Mouse (Mus musculus) forebrain, embryonic 13.5 days (tissue): Measurements from ENCODE around the gene Lime1. TPM values are rescaled to one million over a fixed set of nuclear protein-coding genes. Genes with fewer than 3 reads are reported as not detected.

Experiments
- ATAC-seq: fragments of 200-750 bp; cut with Nextera tagmentation; 2 replicates; pipeline ENCODE4 v1.8.0; 2017
- H3K27ac ChIP-seq: fragments of 300-500 bp; sonication (generic); 2 replicates; pipeline ENCODE4 v1.5.1; 2015; ENCODE audit warnings: inconsistent platforms, mild to moderate bottlenecking, moderate library complexity
- H3K27me3 ChIP-seq: fragments of 300-500 bp; sonication (generic); 2 replicates; pipeline ENCODE4 v1.6.1; 2015; ENCODE audit warnings: mild to moderate bottlenecking, inconsistent platforms
- H3K36me3 ChIP-seq: fragments of 300-500 bp; sonication (generic); 2 replicates; pipeline ENCODE4 v1.6.1; 2015; ENCODE audit warnings: mild to moderate bottlenecking, inconsistent platforms; ENCODE audit not compliant: poor library complexity, severe bottlenecking
- H3K4me1 ChIP-seq: fragments of 300-500 bp; sonication (generic); 2 replicates; pipeline ENCODE4 v1.6.1; 2015; ENCODE audit warnings: inconsistent platforms
- H3K4me2 ChIP-seq: fragments of 300-500 bp; sonication (generic); 2 replicates; pipeline ENCODE4 v1.6.1; 2015; ENCODE audit warnings: inconsistent platforms, mild to moderate bottlenecking, moderate library complexity
- H3K4me3 ChIP-seq: fragments of 300-500 bp; sonication (generic); 2 replicates; pipeline ENCODE4 v1.5.1; 2015; ENCODE audit warnings: mild to moderate bottlenecking, inconsistent platforms
- H3K9ac ChIP-seq: fragments of 300-500 bp; sonication (generic); 2 replicates; pipeline ENCODE4 v1.6.1; 2015; ENCODE audit warnings: mild to moderate bottlenecking, inconsistent platforms
- H3K9me3 ChIP-seq: fragments of 300-500 bp; sonication (generic); replicated peaks from 2 replicates; pipeline ENCODE4 v1.6.1; 2016; ENCODE audit warnings: inconsistent platforms
- WGBS: fragments of 180-500 bp; shearing (Covaris S2); methylation state at CpG from one replicate; pipeline ENCODE4 v1.1.7; 2015; 5-methylcytosine and 5-hydroxymethylcytosine counted together
- polyA plus RNA-seq: library from polyadenylated mRNA; unstranded; fragments of >200 nt; fragmentation: Nextera tagmentation; extraction: Ambion mirVana; gene quantifications from 2 replicates; pipeline ENCODE4 v1.2.1, GENCODE M21; 2015

Lime1 gene
- polyA plus RNA-seq, 1 experiment from 2014 or later: 33.1 TPM

DNA sequence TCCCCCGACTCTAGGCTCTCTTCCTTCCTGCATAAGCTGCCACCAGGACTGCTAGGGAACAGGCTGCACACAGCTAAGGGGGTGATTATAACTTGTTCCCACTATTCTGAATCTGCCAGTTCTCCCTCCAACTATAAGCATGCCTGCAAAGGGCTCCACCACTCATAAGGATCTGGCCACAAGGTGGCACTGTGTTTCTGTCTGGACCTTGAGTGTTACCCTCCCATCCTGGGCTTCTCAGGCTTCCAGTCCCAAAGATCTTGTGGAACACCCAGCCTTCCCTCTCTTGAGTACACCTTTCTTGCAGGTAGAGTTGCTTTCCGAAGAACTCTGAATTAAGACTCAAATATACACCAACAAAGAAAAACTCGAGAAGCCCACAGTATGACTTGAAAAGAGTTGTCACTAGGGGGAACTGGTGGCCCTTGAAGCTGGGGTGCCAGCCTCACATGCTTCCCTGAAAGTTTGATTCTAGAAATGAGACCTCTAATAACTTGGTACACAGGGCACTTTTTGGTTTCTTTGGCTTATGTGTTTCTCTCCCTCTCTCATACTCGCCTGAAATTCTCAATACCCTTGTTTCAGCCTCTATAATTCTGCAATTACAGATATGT lies 12.8 kb downstream of the Lime1 start:
- Histone ChIP-seq H3K9ac (no peak overlapping the region), H3K27me3 (no peaks in the 10 kb centered on the region), H3K27ac (no peak overlapping the region), H3K4me3 (no peak overlapping the region), H3K36me3 (peaks cover 25% of the 10 kb centered on the region), H3K9me3 (no peaks in the 10 kb centered on the region), H3K4me1 (no peaks in the 10 kb centered on the region), H3K4me2 (no peak overlapping the region)
- WGBS: 40% methylated on average over 4 of the region's 4 CpGs
- peak; percentile 77; the same call in 1 of the 2 replicates for ATAC-seq

DNA sequence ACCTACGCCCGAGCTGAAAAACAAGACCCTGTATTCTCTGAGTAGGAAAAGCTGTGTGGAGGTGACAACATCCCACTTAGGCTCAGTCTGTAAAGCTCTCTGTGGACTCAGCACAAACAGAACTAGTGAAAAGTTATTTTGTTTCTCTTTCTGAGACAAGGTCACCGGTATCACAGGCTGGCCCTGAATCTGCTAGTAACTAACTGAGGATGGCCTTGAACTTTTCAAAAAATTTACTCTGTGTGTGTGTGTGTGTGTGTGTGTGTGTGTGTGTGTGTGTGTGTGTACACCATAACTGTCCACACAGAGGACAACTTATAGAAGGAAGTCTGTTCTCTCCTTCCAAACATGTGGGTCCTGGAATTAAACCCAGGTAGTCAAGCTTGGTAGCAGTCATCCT lies 14.2 kb downstream of the Lime1 start:
- Histone ChIP-seq H3K27me3 (no peaks in the 10 kb centered on the region), H3K9ac (no peak overlapping the region), H3K9me3 (no peaks in the 10 kb centered on the region), H3K4me1 (no peaks in the 10 kb centered on the region), H3K4me2 (no peak overlapping the region), H3K36me3 (peaks cover 25% of the 10 kb centered on the region), H3K27ac (no peak overlapping the region), H3K4me3 (no peak overlapping the region)
- WGBS: 90% methylated on average over 3 of the region's 3 CpGs
- no peak for ATAC-seq

DNA sequence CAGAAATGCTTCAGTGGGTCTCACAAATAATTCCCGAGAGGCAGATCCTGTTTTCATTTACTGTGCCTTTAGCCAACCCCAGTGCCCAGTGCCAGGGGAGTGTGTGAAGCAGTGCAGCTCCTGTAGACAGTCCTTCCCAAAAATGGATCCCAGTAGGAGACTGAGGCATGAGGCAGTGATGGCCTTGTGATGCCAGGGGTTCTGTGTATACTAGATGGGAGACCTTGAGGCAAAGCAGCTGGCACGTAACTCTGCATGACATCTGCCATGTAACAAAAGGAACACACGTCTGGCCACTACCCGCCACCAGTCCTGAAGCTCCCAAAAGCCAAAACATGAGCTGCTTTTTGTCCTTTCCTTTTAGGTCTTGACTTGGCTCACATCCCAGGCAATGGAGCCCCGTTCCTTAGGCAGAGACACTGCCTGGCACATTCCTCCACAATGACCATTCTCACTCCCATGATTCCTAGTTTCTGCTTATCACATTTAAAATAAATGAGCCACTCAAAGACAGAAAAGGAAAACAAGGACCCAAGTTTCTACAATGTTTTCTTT lies 17.4 kb downstream of the Lime1 start:
- Histone ChIP-seq H3K4me2 (no peak overlapping the region), H3K36me3 (peaks cover 2% of the 10 kb centered on the region; the same call in 1 of the 2 replicates), H3K4me3 (no peak overlapping the region), H3K27me3 (no peaks in the 10 kb centered on the region), H3K27ac (no peak overlapping the region), H3K9me3 (no peaks in the 10 kb centered on the region), H3K9ac (no peak overlapping the region), H3K4me1 (no peaks in the 10 kb centered on the region)
- no peak for ATAC-seq
- 67% methylated on average over 5 of the region's 5 CpGs for WGBS

DNA sequence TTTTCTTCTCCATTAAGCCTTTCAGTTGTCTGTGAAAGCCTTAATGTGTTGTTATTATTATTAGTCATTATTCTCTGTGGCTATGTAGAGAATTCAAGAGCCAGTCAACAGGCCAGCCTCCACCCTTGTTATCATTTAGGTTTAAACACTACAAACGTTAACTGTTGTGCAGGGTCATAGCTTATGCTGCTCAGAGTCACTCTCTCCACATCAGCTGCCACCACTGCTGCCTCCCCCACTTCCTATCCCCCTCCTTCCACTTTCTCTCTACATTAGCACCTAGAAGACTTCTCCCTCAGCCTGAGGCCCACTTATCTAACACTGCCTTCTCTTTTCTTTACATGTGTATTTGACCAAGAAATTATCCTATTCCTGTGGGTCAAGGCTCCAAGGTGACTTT lies 21.6 kb downstream of the Lime1 start:
- WGBS: 45% methylated on average over 1 of the region's 1 CpGs
- Histone ChIP-seq H3K27ac (no peak overlapping the region), H3K4me3 (no peak overlapping the region), H3K4me2 (no peak overlapping the region), H3K27me3 (no peaks in the 10 kb centered on the region), H3K36me3 (no peaks in the 10 kb centered on the region), H3K4me1 (no peaks in the 10 kb centered on the region), H3K9ac (no peak overlapping the region), H3K9me3 (no peaks in the 10 kb centered on the region)
- no peak for ATAC-seq

DNA sequence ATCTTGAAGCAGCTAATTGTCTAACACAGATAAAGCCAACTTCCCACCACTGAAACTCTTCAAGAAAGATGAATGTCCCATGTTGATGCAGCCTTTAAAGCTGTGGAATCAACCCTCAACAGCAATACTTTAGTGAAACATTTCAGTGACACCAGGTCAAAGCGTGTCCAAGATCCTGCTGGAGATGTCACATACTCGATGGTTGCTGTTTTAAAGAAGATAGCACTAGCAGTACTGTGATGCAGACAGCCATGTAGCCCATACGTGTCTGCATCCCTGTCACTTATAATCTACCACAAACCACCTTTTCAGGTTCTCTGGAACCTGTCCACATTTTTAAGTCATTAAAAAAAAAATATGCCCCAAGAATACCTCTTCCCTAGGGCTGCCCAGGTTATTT lies 23.8 kb downstream of the Lime1 start:
- Histone ChIP-seq H3K9ac (no peak overlapping the region), H3K27me3 (no peaks in the 10 kb centered on the region), H3K4me3 (no peak overlapping the region), H3K36me3 (no peaks in the 10 kb centered on the region), H3K27ac (no peak overlapping the region), H3K4me2 (no peak overlapping the region), H3K9me3 (no peaks in the 10 kb centered on the region), H3K4me1 (no peaks in the 10 kb centered on the region)
- no peak for ATAC-seq
- 94% methylated on average over 3 of the region's 3 CpGs for WGBS

DNA sequence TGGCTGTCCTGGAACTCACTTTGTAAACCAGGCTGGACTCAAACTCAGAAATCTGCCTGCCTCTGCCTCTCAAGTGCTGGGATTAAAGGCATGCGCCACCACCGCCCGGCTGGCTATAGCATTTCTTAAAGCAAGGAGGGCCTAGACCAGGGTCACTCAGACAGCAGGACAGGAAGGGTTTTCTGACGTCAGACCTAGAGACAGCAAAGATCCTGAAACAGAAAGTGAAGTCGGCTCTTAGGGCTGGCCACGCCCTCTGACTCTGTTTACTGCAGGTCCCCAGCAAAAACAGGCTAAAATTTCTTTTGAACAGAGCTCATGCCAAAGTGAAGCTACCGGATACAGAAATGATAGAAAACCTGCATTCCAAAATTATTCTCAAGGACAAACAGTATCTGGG lies 29.8 kb downstream of the Lime1 start:
- no peak overlapping the region for H3K4me2 ChIP-seq
- H3K9ac ChIP-seq: no peak overlapping the region
- no peaks in the 10 kb centered on the region for H3K27me3 ChIP-seq
- H3K36me3 ChIP-seq: no peaks in the 10 kb centered on the region
- no peaks in the 10 kb centered on the region for H3K9me3 ChIP-seq
- ATAC-seq: no peak
- H3K4me1 ChIP-seq: no peaks in the 10 kb centered on the region
- no peak overlapping the region for H3K27ac ChIP-seq
- H3K4me3 ChIP-seq: no peak overlapping the region
- 86% methylated on average over 7 of the region's 7 CpGs for WGBS

DNA sequence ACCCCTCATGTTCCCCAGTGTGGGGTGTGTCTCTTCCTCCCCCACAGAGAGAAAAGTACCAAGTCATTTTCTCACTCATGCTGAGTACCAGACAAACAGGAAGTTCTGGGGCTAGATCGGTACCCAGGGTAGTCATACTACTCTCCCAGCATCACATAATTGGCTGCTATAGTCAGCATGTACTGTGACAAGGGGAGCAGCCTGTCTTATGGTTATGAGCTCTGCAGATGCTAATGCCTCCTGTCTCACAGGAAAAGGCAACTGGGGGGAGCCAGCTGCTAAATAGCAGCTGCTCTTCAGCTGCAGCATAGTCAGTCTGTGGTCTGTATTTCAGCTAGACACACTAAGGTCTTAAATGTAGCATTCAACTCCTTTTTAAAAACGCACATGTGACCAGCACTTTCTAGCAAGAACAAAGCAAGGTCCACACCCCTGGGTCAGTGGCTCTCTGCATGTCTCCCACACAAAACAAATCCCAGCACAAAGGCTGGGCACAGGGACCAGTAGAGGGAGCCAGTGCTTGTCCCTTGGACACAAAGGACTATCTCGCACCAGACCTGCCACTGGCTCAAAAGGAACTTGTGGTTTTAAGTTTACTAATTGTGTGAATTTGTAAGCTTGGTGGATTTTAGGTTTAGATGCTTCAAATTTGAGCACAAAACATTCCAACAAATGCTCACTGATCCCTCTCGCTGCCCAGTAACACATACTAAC lies 31.0 kb downstream of the Lime1 start:
- ATAC-seq: peak; percentile 80
- Histone ChIP-seq H3K4me1 (no peaks in the 10 kb centered on the region), H3K27me3 (no peaks in the 10 kb centered on the region), H3K9me3 (no peaks in the 10 kb centered on the region), H3K36me3 (no peaks in the 10 kb centered on the region), H3K4me3 (no peak overlapping the region), H3K4me2 (no peak overlapping the region), H3K27ac (peak overlapping the region; percentile 69; the same call in 1 of the 2 replicates), H3K9ac (0 out of 2 replicates have a peak overlapping the region, but pooled peaks have one; percentile 18)
- 31% methylated on average over 4 of the region's 4 CpGs for WGBS

DNA sequence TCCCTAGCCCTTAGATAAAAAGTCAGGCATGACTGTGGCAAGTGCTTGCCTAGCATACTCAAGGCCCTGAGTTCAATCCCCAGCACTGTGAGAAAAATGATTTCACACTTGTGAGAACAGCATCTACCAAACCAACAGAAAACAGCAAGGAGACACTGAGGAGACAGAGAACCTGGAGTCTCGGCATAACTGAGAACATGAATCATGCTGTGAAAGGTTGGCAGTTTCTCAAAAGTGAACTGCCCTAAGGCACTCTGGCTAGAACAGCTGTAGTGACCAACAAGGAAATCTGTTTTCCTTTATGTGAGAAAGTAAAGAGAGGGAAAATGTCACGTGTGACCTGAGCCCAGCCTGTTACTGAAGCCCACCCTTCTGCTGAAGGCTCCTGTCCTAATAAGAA lies 33.3 kb downstream of the Lime1 start:
- no peak overlapping the region for H3K4me3 ChIP-seq
- H3K27ac ChIP-seq: no peak overlapping the region
- H3K27me3 ChIP-seq: no peaks in the 10 kb centered on the region
- H3K9ac ChIP-seq: no peak overlapping the region
- WGBS: 54% methylated on average over 2 of the region's 2 CpGs
- no peaks in the 10 kb centered on the region for H3K36me3 ChIP-seq
- H3K4me2 ChIP-seq: no peak overlapping the region
- H3K4me1 ChIP-seq: no peaks in the 10 kb centered on the region
- ATAC-seq: no peak
- no peaks in the 10 kb centered on the region for H3K9me3 ChIP-seq

DNA sequence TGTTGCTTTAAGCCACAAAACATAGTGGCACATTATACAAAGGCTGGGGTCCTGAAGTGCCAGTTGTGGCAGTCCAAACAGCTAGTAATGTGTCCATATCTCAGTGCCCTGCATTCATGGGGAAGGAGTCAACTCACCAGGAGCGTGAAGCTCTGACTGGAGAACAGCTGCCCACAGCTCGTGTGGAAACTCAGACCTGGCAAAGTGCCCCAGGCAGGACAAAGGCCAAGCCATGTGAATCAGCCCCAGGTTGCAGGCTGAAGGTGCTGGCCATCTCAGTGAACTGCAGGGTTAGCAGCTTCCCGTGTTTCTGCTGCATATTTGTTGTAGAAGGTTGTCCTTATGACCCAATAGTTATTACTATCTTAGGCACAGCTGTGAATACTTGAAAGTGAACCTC lies 36.1 kb downstream of the Lime1 start:
- Histone ChIP-seq H3K9me3 (no peaks in the 10 kb centered on the region), H3K27me3 (no peaks in the 10 kb centered on the region), H3K4me2 (no peak overlapping the region), H3K4me3 (no peak overlapping the region), H3K9ac (no peak overlapping the region), H3K4me1 (no peaks in the 10 kb centered on the region), H3K36me3 (no peaks in the 10 kb centered on the region), H3K27ac (no peak overlapping the region)
- no peak for ATAC-seq
- 63% methylated on average over 3 of the region's 3 CpGs for WGBS

DNA sequence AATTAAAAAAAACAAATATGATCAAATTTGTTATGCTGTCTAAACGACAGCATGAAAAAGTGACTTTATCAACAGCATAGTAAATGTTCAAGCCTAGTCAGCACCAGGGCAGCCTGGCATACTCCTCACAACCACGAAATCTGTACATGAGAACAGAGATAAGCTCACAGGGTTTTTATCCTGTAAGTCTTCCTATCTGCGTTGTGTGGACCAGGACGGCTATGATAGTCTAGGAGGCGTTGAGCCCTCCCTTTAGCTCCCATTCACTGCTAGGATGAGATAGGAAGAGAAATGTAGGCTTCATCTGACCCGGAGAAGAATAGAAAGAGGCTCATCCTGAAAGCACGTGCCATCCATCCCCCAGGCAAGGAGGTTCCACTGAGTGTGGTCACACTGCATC lies 39.5 kb downstream of the Lime1 start:
- Histone ChIP-seq H3K4me2 (no peak overlapping the region), H3K4me3 (no peak overlapping the region), H3K27me3 (no peaks in the 10 kb centered on the region), H3K27ac (no peak overlapping the region), H3K36me3 (peaks cover 11% of the 10 kb centered on the region), H3K9ac (no peak overlapping the region), H3K4me1 (no peaks in the 10 kb centered on the region), H3K9me3 (no peaks in the 10 kb centered on the region)
- WGBS: 88% methylated on average over 7 of the region's 7 CpGs
- ATAC-seq: no peak

DNA sequence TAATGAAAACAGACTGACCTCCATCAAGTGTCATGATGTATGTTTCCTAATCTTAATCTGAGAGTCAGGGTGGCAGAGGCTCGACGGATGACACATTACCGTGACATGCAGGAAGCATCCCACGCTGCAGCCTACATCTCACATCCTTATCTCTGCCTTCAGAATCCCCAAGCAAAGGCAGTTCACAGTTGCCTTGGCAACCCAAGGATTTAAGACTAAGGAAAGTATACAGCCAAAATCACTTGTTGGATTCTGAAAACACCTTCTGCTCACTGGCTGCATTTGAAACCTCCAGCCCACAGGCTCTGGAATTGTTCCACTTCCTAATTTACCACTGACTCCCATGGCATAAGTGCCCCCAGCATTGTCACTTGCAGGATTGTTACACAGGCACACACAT lies 40.5 kb downstream of the Lime1 start:
- H3K4me3 ChIP-seq: no peak overlapping the region
- no peak overlapping the region for H3K9ac ChIP-seq
- H3K27me3 ChIP-seq: no peaks in the 10 kb centered on the region
- peaks cover 11% of the 10 kb centered on the region for H3K36me3 ChIP-seq
- H3K4me1 ChIP-seq: no peaks in the 10 kb centered on the region
- H3K27ac ChIP-seq: no peak overlapping the region
- no peak for ATAC-seq
- 89% methylated on average over 4 of the region's 4 CpGs for WGBS
- no peaks in the 10 kb centered on the region for H3K9me3 ChIP-seq
- H3K4me2 ChIP-seq: no peak overlapping the region

DNA sequence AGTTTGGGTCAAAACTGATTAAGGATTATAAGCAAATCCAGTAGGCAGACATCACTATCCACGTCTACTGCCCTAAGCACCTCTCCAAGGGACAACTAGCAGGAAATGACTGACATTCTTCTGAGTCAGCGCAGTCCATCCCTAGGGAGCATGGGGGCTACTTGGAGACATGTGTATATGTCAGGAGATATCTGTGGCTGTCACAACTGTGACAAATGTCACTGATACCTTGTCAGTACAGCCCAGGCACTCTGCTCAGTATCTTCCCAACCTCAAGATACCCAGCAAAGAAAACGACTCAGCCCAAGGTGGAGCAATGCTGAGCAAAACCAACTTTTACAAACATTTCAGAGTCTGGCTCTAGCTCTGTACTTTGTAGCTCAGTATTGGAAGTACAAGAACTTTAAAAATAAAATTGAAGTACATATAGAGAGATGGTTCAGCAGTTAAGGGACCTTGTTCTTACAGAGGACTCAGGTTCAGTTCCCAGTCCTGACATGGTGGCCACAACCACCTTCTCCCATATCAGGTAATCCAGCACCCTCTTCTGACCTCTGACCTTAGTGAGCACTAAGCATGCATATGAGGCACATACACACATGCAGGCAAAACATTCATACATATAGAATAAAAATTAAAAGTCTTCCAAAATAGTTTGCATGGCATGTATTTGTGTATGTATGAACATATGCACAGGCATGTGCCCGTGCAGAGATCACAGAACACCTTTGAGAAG lies 41.2 kb downstream of the Lime1 start:
- 79% methylated on average over 4 of the region's 4 CpGs for WGBS
- Histone ChIP-seq H3K36me3 (peaks cover 11% of the 10 kb centered on the region), H3K4me1 (no peaks in the 10 kb centered on the region), H3K27ac (no peak overlapping the region), H3K9ac (no peak overlapping the region), H3K4me3 (no peak overlapping the region), H3K4me2 (no peak overlapping the region), H3K27me3 (no peaks in the 10 kb centered on the region), H3K9me3 (no peaks in the 10 kb centered on the region)
- ATAC-seq: no peak
